Mouse (Mus musculus) neutrophil, adult 83 days (primary cell): ENCODE results near the gene Mrgprg. TPM values are rescaled to one million over a fixed set of nuclear protein-coding genes. Genes with fewer than 3 reads are reported as not detected.

Experiments used
- total RNA-seq, 2 experiments: library from RNA; stranded (reverse); gene quantifications; one replicate each; pipeline ENCODE4 v1.2.4; 2023

The Mrgprg gene
- total RNA-seq: not detected

GRCm38 (mm10) chr7:143766893-143767292 is at the start of gene Mrgprg:
Gene Mrgprg (minus strand): TSS chr7:143766993.

GRCm38 (mm10) chr7:143783996-143784829 is 17.4 kb upstream of the Mrgprg start, which contains the start of gene Mrgpre:
Gene Mrgpre (minus strand): TSS chr7:143784500.

GRCm38 (mm10) chr7:143756125-143757026 is 10.4 kb downstream of the Mrgprg start, which contains the start of gene Osbpl5:
Gene Osbpl5 (minus strand): TSS chr7:143756985.

Other genes with a start within 250 kb of the Mrgprg start
- 10 to 100 TPM; 84.0 to 92.4 TPM for gene Nap1l4, start 217.9 kb downstream of the Mrgprg start, total RNA-seq
- gene Cars, start 166.9 kb downstream of the Mrgprg start, total RNA-seq: 10 to 100 TPM; 26.5 to 40.6 TPM
- gene Tnfrsf26, start 138.3 kb downstream of the Mrgprg start, total RNA-seq: 1 to 10 TPM; 7.9 to 8.3 TPM
- 1 to 10 TPM; 1.7 to 2.3 TPM for gene Tnfrsf22, start 117.3 kb downstream of the Mrgprg start, total RNA-seq
- 1 to 10 TPM; 5.2 to 8.1 TPM for gene Tnfrsf23, start 81.1 kb downstream of the Mrgprg start, total RNA-seq
- 1 to 10 TPM in 1 of 2 experiments, under 1 TPM in 1; 0.92 to 1.2 TPM for gene Osbpl5, start 10.0 kb downstream of the Mrgprg start, total RNA-seq
- under 1 TPM in 1 of 2 experiments, not detected in 1; 0.11 TPM for gene Mrgpre, start 17.5 kb upstream of the Mrgprg start, total RNA-seq
- gene Nadsyn1, start 55.9 kb upstream of the Mrgprg start, total RNA-seq: 1 to 10 TPM; 6.5 to 8.0 TPM
- gene Dhcr7, start 56.2 kb upstream of the Mrgprg start, total RNA-seq: 1 to 10 TPM; 6.3 to 6.9 TPM
- not detected for gene Gm498, start 99.8 kb upstream of the Mrgprg start, total RNA-seq
- under 1 TPM; 0.04 to 0.20 TPM for gene Shank2, start 234.9 kb upstream of the Mrgprg start, total RNA-seq